Mouse (Mus musculus) pancreas, adult 10 weeks (tissue): ENCODE measurements around the gene Atp1b1. TPM values are rescaled to one million over a fixed set of nuclear protein-coding genes. Genes with fewer than 3 reads are reported as not detected.

Experiments
- polyA plus RNA-seq: library from polyadenylated mRNA; stranded (reverse); fragments of 350-450 nt; fragmentation: Illumina TruSeq; extraction: RNeasy Lipid Tissue Mini Kit (QIAGEN cat#74804); gene quantifications from one replicate; pipeline ENCODE4 v1.2.3, GENCODE M21; 2015; ENCODE audit warnings: low read depth, low replicate concordance; ENCODE audit not compliant: insufficient read depth

Atp1b1 gene
- 27.0 TPM for polyA plus RNA-seq

GRCm38 (mm10) chr1:164458245-164458613 is at the start of gene Atp1b1:
Atp1b1 (minus strand) TSS chr1:164458355.

Other genes with a start within 250 kb of the Atp1b1 start
- 5.0 TPM for gene Slc19a2, start 209.3 kb downstream of the Atp1b1 start, polyA plus RNA-seq
- gene Ccdc181, start 182.8 kb downstream of the Atp1b1 start, polyA plus RNA-seq: 4.3 TPM
- 1.5 TPM for gene Nme7, start 154.2 kb downstream of the Atp1b1 start, polyA plus RNA-seq
- 3.6 TPM for gene Blzf1, start 150.9 kb downstream of the Atp1b1 start, polyA plus RNA-seq